Mouse (Mus musculus): ENCODE results near the gene Zfp706. TPM values are rescaled to one million over a fixed set of nuclear protein-coding genes. Genes with fewer than 3 reads are reported as not detected.

Zfp706 gene
- total and polyA plus RNA-seq, 3 experiments, result 33.1 to 261 (median 64.0) TPM

DNA sequence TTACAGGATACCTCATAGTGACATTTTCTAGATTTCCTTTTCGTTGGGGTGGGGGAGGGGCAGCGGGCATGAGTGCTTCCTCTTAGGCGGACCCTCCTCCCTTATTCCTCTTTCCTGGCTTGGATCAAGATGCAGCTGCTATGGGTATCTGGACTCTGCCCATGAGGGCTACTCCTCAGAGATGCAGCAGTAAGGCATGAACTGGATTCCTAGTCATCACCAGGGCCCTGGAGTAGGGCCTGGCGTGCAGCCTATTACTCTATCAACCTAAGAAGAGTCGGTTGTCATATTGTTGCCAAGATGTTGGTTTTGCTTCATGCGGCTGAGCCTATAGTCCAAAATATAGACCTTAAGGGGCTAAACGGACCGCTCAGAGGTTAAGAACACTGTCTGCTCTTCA, 27.3 kb downstream of the Zfp706 start:
- Histone ChIP-seq H3K27ac (ENCODE audit: control insufficient read depth, low read depth, low read length) (no peak overlapping the region), H3K4me1 (ENCODE audit: control insufficient read depth in 1 of 2, insufficient read depth in 2 of 2, low read length in 2 of 2) (peaks cover 0 to under 1% of the 10 kb centered on the region in 2 experiments; a peak in 1 of 4 replicates), H3K36me3 (ENCODE audit: control insufficient read depth in 1 of 2, insufficient read depth in 2 of 2, low read length in 2 of 2) (no peaks in the 10 kb centered on the region), H3K79me2 (ENCODE audit: control insufficient read depth, insufficient read depth, low read length, poor library complexity) (no peaks in the 10 kb centered on the region), H3K9ac (ENCODE audit: control insufficient read depth, low read depth, low read length, poor library complexity, severe bottlenecking) (no peak overlapping the region), H3K9me3 (replicated peaks; ENCODE audit: insufficient read depth, low read length) (no peaks in the 10 kb centered on the region), H3K4me3 (ENCODE audit: control insufficient read depth in 1 of 2, insufficient read depth in 1 of 2, low read depth in 2 of 2, low read length in 2 of 2) (no peak overlapping the region), H3K27me3 (ENCODE audit: control insufficient read depth in 1 of 2, insufficient read depth in 2 of 2, low read length in 2 of 2) (no peaks in the 10 kb centered on the region)
- TF ChIP-seq CHD2 (IDR thresholded peaks at IDR 0.05; ENCODE audit: low read length), result 0 out of 2 replicates have a peak, but pooled peaks have one; percentile 13
- no peak for TF ChIP-seq MEF2A (IDR thresholded peaks at IDR 0.05; ENCODE audit: extremely low read depth, insufficient replicate concordance, low read depth, low read length, poor library complexity, severe bottlenecking)
- DNase-seq (ENCODE audit: low read depth, low spot score), result no peak

DNA sequence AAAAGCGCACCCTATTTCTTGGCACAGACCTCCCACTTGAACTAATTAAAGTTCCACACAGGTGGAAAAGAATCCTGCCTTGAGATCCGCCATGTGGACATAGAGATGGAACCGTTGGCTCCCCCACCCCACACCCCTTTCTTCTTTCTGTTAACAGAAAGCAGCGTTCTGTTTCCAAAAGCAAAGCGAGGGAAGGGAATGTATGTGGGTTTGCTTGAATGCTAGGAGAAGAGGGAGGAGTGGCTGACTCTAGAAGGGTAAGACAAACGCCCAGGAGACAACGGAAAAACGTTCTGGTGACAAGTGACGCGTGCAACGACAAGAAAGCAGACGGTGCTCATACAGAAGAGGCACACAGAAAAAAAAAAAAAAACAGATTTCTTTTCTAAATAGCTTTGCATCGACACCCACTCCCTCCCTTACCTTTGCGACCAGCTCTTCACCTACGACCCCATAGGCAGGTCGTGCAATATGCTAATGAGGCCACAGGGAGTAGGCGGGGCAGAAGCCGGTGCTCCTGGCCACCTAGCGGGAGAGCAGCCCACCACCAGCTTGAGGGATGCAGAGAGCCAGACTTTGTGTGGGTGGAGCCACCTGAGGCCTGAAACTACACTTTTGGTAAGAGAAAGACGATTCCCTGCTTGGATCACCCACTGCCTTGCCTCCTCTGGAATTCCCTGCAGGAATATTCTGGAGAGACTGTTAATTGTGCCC, 27.9 kb downstream of the Zfp706 start:
- no peaks in the 10 kb centered on the region for H3K9me3 ChIP-seq (replicated peaks; ENCODE audit: insufficient read depth, low read length)
- H3K4me3 ChIP-seq (ENCODE audit: control insufficient read depth in 1 of 2, insufficient read depth in 1 of 2, low read depth in 2 of 2, low read length in 2 of 2), result no peak overlapping the region
- H3K79me2 ChIP-seq (ENCODE audit: control insufficient read depth, insufficient read depth, low read length, poor library complexity), result no peaks in the 10 kb centered on the region
- no peak overlapping the region for H3K27ac ChIP-seq (ENCODE audit: control insufficient read depth, low read depth, low read length)
- peaks cover 0 to 4% of the 10 kb centered on the region in 2 experiments; a peak in 2 of 4 replicates for H3K36me3 ChIP-seq (ENCODE audit: control insufficient read depth in 1 of 2, insufficient read depth in 2 of 2, low read length in 2 of 2)
- peaks cover 3 to 7% of the 10 kb centered on the region in 2 experiments for H3K4me1 ChIP-seq (ENCODE audit: control insufficient read depth in 1 of 2, insufficient read depth in 2 of 2, low read length in 2 of 2)
- no peaks in the 10 kb centered on the region for H3K27me3 ChIP-seq (ENCODE audit: control insufficient read depth in 1 of 2, insufficient read depth in 2 of 2, low read length in 2 of 2)
- DNase-seq (ENCODE audit: low read depth, low spot score), result no peak
- no peak overlapping the region for H3K9ac ChIP-seq (ENCODE audit: control insufficient read depth, low read depth, low read length, poor library complexity, severe bottlenecking)
- TF ChIP-seq EP300 (IDR thresholded peaks at IDR 0.05; ENCODE audit: low read depth in 1 of 2, low read length in 2 of 2), result no peak
- no peak for TF ChIP-seq ZNF384 (IDR thresholded peaks at IDR 0.05; ENCODE audit: low read depth, low read length)
- no peak for TF ChIP-seq RCOR1 (IDR thresholded peaks at IDR 0.05; ENCODE audit: low read depth, low read length)
- TF ChIP-seq SIN3A (IDR thresholded peaks at IDR 0.05; ENCODE audit: low read length), result no peak
- no peak for TF ChIP-seq MAX (IDR thresholded peaks at IDR 0.05; ENCODE audit: low read length)
- TF ChIP-seq ELF1 (IDR thresholded peaks at IDR 0.05; ENCODE audit: low read depth, low read length), result no peak
- TF ChIP-seq POLR2AphosphoS2 (IDR thresholded peaks at IDR 0.05; ENCODE audit: low read length), result no peak
- TF ChIP-seq USF2 (IDR thresholded peaks at IDR 0.05; ENCODE audit: borderline replicate concordance in 1 of 2, insufficient read depth in 1 of 2, low read depth in 1 of 2, low read length in 2 of 2), result no peak
- no peak for TF ChIP-seq MAFK (IDR thresholded peaks at IDR 0.05; ENCODE audit: borderline replicate concordance, low read depth, low read length)
- TF ChIP-seq ZC3H11A (IDR thresholded peaks at IDR 0.05; ENCODE audit: low read depth, low read length), result no peak
- TF ChIP-seq GATA1 (IDR thresholded peaks at IDR 0.05; ENCODE audit: low read depth, low read length), result no peak
- TF ChIP-seq E2F4 (IDR thresholded peaks at IDR 0.05; ENCODE audit: borderline replicate concordance, low read depth, low read length), result no peak
- no peak for TF ChIP-seq RAD21 (IDR thresholded peaks at IDR 0.05; ENCODE audit: low read depth, low read length)
- no peak for TF ChIP-seq CHD1 (IDR thresholded peaks at IDR 0.05; ENCODE audit: low read depth, low read length)
- no peak for TF ChIP-seq CHD2 (IDR thresholded peaks at IDR 0.05; ENCODE audit: low read length)

Measured in MEL (cell line).